Mouse (Mus musculus) right cerebral cortex, postnatal 4 days (tissue): Measurements from ENCODE around the gene Cercam.
"Not testable (repeated sequence)": the region's sequence is repeated elsewhere in the genome, so short reads cannot be mapped to it uniquely, and the experiment has no call there.

Experiments used
- DNase-seq: peaks from one replicate; pipeline ENCODE4 v3.0.0-alpha.2; 2022

Gene Cercam

DNA sequence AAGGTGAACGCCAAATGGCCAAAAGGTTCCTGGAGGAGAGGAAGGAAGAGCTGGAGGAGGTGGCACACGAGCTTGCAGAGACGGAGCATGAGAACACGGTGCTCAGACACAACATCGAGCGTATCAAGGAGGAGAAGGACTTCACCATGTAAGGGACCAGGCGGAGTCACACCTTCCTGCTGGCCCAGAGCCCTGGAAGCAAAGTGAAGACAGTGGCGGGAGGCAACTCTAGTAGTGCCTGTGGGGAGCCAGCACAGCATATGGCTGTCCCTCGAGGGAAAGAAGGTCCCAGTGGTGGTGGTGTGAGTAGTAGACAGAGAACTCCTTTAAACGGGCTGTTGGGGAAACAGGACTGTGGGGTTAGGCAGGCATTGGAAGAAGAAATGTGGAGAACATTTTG is 33.2 kb downstream of the Cercam start:
- DNase-seq: no peak

GRCm38 (mm10) chr2:29908171-29908570 is 39.2 kb downstream of the Cercam start:
- not testable (repeated sequence) for DNase-seq

DNA sequence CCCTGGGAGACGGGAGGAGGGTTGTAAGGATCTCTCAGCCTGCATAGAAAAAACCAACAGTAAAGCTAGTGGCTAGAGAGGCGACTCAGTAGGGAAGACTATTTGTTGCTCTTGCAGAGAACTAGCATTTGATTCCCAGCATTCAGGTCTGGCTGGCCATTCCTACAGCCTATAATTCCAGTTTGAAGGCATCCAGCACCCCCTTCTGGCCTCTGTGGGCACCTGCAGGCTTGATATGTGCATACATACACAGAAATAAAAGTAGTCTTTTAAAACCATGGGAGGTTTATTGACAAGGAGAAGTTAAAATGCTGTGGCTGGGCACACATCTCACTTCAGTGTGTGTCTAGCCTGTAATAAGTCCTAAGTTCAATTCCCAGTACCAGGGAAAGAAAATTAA is 41.1 kb downstream of the Cercam start:
- DNase-seq: no peak

DNA sequence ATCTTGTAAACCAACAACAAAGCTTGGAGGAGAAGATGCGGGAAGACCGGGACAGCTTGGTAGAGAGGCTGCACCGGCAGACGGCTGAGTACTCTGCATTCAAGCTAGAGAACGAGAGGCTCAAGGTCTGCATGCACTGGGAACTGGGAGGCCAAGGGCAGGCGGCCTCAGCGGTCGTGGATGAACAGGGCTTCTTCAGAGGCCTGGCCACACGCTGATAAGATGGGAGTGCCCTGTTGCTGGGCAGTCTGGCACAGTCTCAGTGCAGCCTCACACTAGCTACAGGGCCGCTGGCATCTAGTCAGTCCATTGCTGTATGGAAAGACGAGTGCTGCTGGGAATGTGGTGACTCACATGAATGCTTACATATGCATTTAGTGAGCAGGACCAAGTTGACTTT is 48.7 kb downstream of the Cercam start:
- DNase-seq: no peak

DNA sequence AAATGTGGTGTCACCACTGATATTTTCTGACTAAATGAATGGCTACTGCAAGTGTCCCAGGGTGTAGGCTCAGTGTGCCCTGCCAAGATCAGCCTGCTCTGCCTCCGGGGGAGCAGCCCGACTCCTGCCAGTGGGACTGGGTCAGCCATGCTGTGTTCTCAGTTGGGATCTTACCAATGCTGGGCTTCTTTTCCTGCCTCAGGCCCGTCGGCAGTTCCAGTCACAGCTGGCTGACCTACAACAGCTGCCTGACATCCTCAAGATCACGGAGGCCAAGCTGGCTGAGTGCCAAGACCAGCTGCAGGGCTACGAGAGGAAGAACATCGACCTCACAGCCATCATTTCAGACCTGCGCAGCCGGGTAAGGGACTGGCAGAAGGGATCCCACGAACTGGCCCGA is 53.0 kb downstream of the Cercam start:
- DNase-seq: peak; percentile 36

DNA sequence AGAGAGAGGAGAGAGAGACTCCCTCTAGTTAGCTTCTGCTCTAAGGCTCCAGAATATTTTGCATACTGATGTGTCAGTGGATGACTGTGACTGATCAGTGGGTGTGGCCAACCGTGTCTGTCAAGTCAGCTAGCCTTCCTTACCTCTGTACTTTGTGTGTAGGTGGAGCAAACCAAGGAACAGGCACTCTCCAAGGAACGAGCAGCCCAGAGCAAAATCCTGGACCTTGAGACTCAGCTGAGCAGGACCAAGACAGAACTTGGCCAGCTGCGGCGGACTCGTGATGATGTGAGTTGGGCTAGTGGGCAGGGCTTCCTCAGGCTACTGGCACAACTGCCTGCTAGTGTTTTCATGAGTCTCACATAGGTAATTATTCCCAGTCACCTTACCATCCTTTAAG is 57.6 kb downstream of the Cercam start:
- DNase-seq: no peak

GRCm38 (mm10) chr2:29930506-29930905 is 61.5 kb downstream of the Cercam start:
- no peak for DNase-seq

- no peak for DNase-seq
These were observed 62.2 kb downstream of the Cercam start for GRCm38 (mm10) chr2:29931194-29931593.
